Mouse (Mus musculus) embryo, embryonic 11.5 days (tissue): ENCODE results near the gene Aqp9.

Experiments
- DNase-seq: peaks from one replicate; pipeline ENCODE4 v3.0.0-alpha.2; 2012; ENCODE audit warnings: low read depth, low spot score

Aqp9 gene

GRCm38 (mm10) chr9:71167473-71168215 lies 838 bp downstream of the Aqp9 start:
- DNase-seq = no peak

GRCm38 (mm10) chr9:71166871-71167465 lies 1.5 kb downstream of the Aqp9 start:
- DNase-seq = no peak

GRCm38 (mm10) chr9:71166019-71166705 lies 2.3 kb downstream of the Aqp9 start:
- DNase-seq = no peak

GRCm38 (mm10) chr9:71165510-71165909 lies 3.0 kb downstream of the Aqp9 start:
- DNase-seq = no peak

GRCm38 (mm10) chr9:71165061-71165460 lies 3.4 kb downstream of the Aqp9 start:
- DNase-seq = no peak

GRCm38 (mm10) chr9:71164353-71164752 lies 4.1 kb downstream of the Aqp9 start:
- no peak for DNase-seq

- no peak for DNase-seq
Observed at GRCm38 (mm10) chr9:71162858-71163740, 5.4 kb downstream of the Aqp9 start.

GRCm38 (mm10) chr9:71162131-71162857 lies 6.2 kb downstream of the Aqp9 start:
- no peak for DNase-seq

- DNase-seq = no peak
Observed at GRCm38 (mm10) chr9:71160849-71161711, 7.4 kb downstream of the Aqp9 start.

GRCm38 (mm10) chr9:71159686-71160085 lies 8.8 kb downstream of the Aqp9 start:
- DNase-seq = no peak

- DNase-seq = no peak
Observed at GRCm38 (mm10) chr9:71159060-71159626, 9.3 kb downstream of the Aqp9 start.

GRCm38 (mm10) chr9:71157921-71158646 lies 10.4 kb downstream of the Aqp9 start:
- DNase-seq = no peak

- no peak for DNase-seq
Observed at GRCm38 (mm10) chr9:71156447-71157035, 11.9 kb downstream of the Aqp9 start.

GRCm38 (mm10) chr9:71155399-71156005 lies 13.0 kb downstream of the Aqp9 start:
- no peak for DNase-seq

- no peak for DNase-seq
Observed at GRCm38 (mm10) chr9:71151386-71151785, 17.1 kb downstream of the Aqp9 start.

GRCm38 (mm10) chr9:71150175-71150574 lies 18.3 kb downstream of the Aqp9 start:
- no peak for DNase-seq

GRCm38 (mm10) chr9:71148890-71149289 lies 19.6 kb downstream of the Aqp9 start:
- no peak for DNase-seq

- no peak for DNase-seq
Observed at GRCm38 (mm10) chr9:71146210-71146609, 22.3 kb downstream of the Aqp9 start.
